Mouse (Mus musculus): ENCODE measurements around the gene Zfp334. TPM values are rescaled to one million over a fixed set of nuclear protein-coding genes. Genes with fewer than 3 reads are reported as not detected.

The Zfp334 gene
- total and polyA plus RNA-seq, 3 experiments: 0.11 TPM; not detected in 2

DNA sequence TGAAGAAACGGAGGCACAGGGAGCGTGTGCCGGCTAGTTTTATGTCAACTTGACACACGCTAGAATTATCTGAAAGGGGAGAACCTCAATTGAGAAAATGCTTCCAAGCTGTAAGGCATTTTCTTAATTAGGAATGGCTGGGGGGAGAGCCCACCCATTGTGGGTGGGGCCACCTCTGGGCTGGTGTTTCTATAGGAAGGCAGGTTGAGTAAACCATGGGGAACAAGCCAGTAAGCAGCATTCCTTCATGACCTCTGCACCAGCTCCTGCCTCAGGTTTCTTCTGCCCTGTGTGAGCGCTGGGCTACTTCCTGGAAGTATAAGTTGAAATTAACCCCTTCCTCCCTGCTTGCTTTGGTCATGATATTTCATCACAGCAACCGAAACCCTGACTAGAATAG is 27.7 kb upstream of the Zfp334 start:
- Histone ChIP-seq H3K36me3 (replicated peaks) (no peaks in the 10 kb centered on the region), H3K4me3 (ENCODE audit: low read depth, low read length) (no peak overlapping the region), H3K4me1 (ENCODE audit: insufficient read depth, low read depth, low read length) (no peaks in the 10 kb centered on the region), H3K9me3 (replicated peaks) (no peaks in the 10 kb centered on the region), H3K27me3 (ENCODE audit: insufficient read depth, low read length) (peaks cover 6% of the 10 kb centered on the region; the same call in 1 of the 2 replicates)
- TF ChIP-seq GATA1 (IDR thresholded peaks at IDR 0.05; ENCODE audit: borderline replicate concordance, low read length) (no peak), CTCF (IDR thresholded peaks at IDR 0.05; ENCODE audit: low read depth, low read length) (no peak), GATA2 (IDR thresholded peaks at IDR 0.05; ENCODE audit: borderline replicate concordance, low read depth, low read length) (no peak), TAL1 (conservative IDR thresholded peaks at IDR 0.05; ENCODE audit: low read depth, low read length) (no peak), POLR2AphosphoS5 (IDR thresholded peaks at IDR 0.05; ENCODE audit: insufficient replicate concordance, low read depth, low read length) (no peak)
- no peak for DNase-seq (ENCODE audit: low spot score)
- ATAC-seq (ENCODE audit: extremely low read depth, insufficient number of reproducible peaks, low FRiP score, poor library complexity, severe bottlenecking): no peak

GRCm38 (mm10) chr2:165415141-165415721 is 27.2 kb upstream of the Zfp334 start:
- no peak overlapping the region for H3K4me3 ChIP-seq (ENCODE audit: low read depth, low read length)
- H3K36me3 ChIP-seq (replicated peaks): no peaks in the 10 kb centered on the region
- peaks cover 6% of the 10 kb centered on the region; the same call in 1 of the 2 replicates for H3K27me3 ChIP-seq (ENCODE audit: insufficient read depth, low read length)
- H3K4me1 ChIP-seq (ENCODE audit: insufficient read depth, low read depth, low read length): no peaks in the 10 kb centered on the region
- H3K9me3 ChIP-seq (replicated peaks): no peaks in the 10 kb centered on the region
- no peak for TF ChIP-seq GATA2 (IDR thresholded peaks at IDR 0.05; ENCODE audit: borderline replicate concordance, low read depth, low read length)
- no peak for TF ChIP-seq POLR2AphosphoS5 (IDR thresholded peaks at IDR 0.05; ENCODE audit: insufficient replicate concordance, low read depth, low read length)
- TF ChIP-seq CTCF (IDR thresholded peaks at IDR 0.05; ENCODE audit: low read depth, low read length): no peak
- no peak for TF ChIP-seq TAL1 (conservative IDR thresholded peaks at IDR 0.05; ENCODE audit: low read depth, low read length)
- TF ChIP-seq GATA1 (IDR thresholded peaks at IDR 0.05; ENCODE audit: borderline replicate concordance, low read length): no peak
- no peak for ATAC-seq (ENCODE audit: extremely low read depth, insufficient number of reproducible peaks, low FRiP score, poor library complexity, severe bottlenecking)
- DNase-seq (ENCODE audit: low spot score): no peak

GRCm38 (mm10) chr2:165414321-165414720 is 26.3 kb upstream of the Zfp334 start:
- DNase-seq (ENCODE audit: low spot score) (no peak), ATAC-seq (ENCODE audit: extremely low read depth, insufficient number of reproducible peaks, low FRiP score, poor library complexity, severe bottlenecking) (no peak)
- Histone ChIP-seq H3K4me3 (ENCODE audit: low read depth, low read length) (no peak overlapping the region), H3K36me3 (replicated peaks) (no peaks in the 10 kb centered on the region), H3K9me3 (replicated peaks) (no peaks in the 10 kb centered on the region), H3K4me1 (ENCODE audit: insufficient read depth, low read depth, low read length) (no peaks in the 10 kb centered on the region), H3K27me3 (ENCODE audit: insufficient read depth, low read length) (peaks cover 6% of the 10 kb centered on the region; the same call in 1 of the 2 replicates)
- no peak for TF ChIP-seq POLR2AphosphoS5 (IDR thresholded peaks at IDR 0.05; ENCODE audit: insufficient replicate concordance, low read depth, low read length)
- TF ChIP-seq GATA2 (IDR thresholded peaks at IDR 0.05; ENCODE audit: borderline replicate concordance, low read depth, low read length): no peak
- no peak for TF ChIP-seq CTCF (IDR thresholded peaks at IDR 0.05; ENCODE audit: low read depth, low read length)
- TF ChIP-seq TAL1 (conservative IDR thresholded peaks at IDR 0.05; ENCODE audit: low read depth, low read length): no peak
- TF ChIP-seq GATA1 (IDR thresholded peaks at IDR 0.05; ENCODE audit: borderline replicate concordance, low read length): no peak

- TF ChIP-seq POLR2AphosphoS5 (IDR thresholded peaks at IDR 0.05; ENCODE audit: insufficient replicate concordance, low read depth, low read length) (no peak), TAL1 (conservative IDR thresholded peaks at IDR 0.05; ENCODE audit: low read depth, low read length) (no peak), GATA2 (IDR thresholded peaks at IDR 0.05; ENCODE audit: borderline replicate concordance, low read depth, low read length) (no peak), CTCF (IDR thresholded peaks at IDR 0.05; ENCODE audit: low read depth, low read length) (no peak), GATA1 (IDR thresholded peaks at IDR 0.05; ENCODE audit: borderline replicate concordance, low read length) (no peak)
- peaks cover 6% of the 10 kb centered on the region; the same call in 1 of the 2 replicates for H3K27me3 ChIP-seq (ENCODE audit: insufficient read depth, low read length)
- no peak for ATAC-seq (ENCODE audit: extremely low read depth, insufficient number of reproducible peaks, low FRiP score, poor library complexity, severe bottlenecking)
- DNase-seq (ENCODE audit: low spot score): no peak
- H3K4me3 ChIP-seq (ENCODE audit: low read depth, low read length): no peak overlapping the region
- H3K36me3 ChIP-seq (replicated peaks): no peaks in the 10 kb centered on the region
- no peaks in the 10 kb centered on the region for H3K4me1 ChIP-seq (ENCODE audit: insufficient read depth, low read depth, low read length)
- no peaks in the 10 kb centered on the region for H3K9me3 ChIP-seq (replicated peaks)
Measured at GRCm38 (mm10) chr2:165413884-165414283, 25.8 kb upstream of the Zfp334 start.

- Histone ChIP-seq H3K36me3 (replicated peaks) (no peaks in the 10 kb centered on the region), H3K9me3 (replicated peaks) (no peaks in the 10 kb centered on the region), H3K4me3 (ENCODE audit: low read depth, low read length) (no peak overlapping the region), H3K27me3 (ENCODE audit: insufficient read depth, low read length) (peaks cover 4% of the 10 kb centered on the region; the same call in 1 of the 2 replicates), H3K4me1 (ENCODE audit: insufficient read depth, low read depth, low read length) (no peaks in the 10 kb centered on the region; the same call in 1 of the 2 replicates)
- TF ChIP-seq GATA1 (IDR thresholded peaks at IDR 0.05; ENCODE audit: borderline replicate concordance, low read length) (no peak), TAL1 (conservative IDR thresholded peaks at IDR 0.05; ENCODE audit: low read depth, low read length) (no peak), GATA2 (IDR thresholded peaks at IDR 0.05; ENCODE audit: borderline replicate concordance, low read depth, low read length) (no peak), CTCF (IDR thresholded peaks at IDR 0.05; ENCODE audit: low read depth, low read length) (peak; percentile 25; the same call in 1 of the 2 replicates), POLR2AphosphoS5 (IDR thresholded peaks at IDR 0.05; ENCODE audit: insufficient replicate concordance, low read depth, low read length) (no peak)
- DNase-seq (ENCODE audit: low spot score) (peak; percentile 23), ATAC-seq (ENCODE audit: extremely low read depth, insufficient number of reproducible peaks, low FRiP score, poor library complexity, severe bottlenecking) (no peak; the same call in 1 of the 2 replicates)
Measured at GRCm38 (mm10) chr2:165407700-165408301, 19.7 kb upstream of the Zfp334 start.

DNA sequence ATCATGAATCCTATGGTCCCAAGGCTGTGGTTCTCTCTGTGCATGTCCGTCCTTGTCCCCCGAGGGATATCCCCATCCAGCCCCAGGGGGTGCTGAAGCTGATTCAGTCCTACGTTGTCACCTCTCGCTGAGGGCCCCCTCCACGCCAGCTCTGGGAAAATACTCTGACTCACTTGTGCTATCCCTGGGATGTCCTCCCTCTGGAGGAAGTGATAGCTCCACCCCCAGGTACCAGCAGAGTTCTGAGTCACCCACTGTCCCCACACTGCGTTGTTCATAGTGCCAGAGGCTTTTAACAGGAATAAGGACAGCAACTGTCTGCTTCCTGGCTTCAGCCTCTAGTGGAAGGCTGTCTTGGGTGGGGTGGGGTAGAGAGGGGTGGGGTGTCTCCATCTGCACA is 17.3 kb upstream of the Zfp334 start:
- no peaks in the 10 kb centered on the region; the same call in 1 of the 2 replicates for H3K4me1 ChIP-seq (ENCODE audit: insufficient read depth, low read depth, low read length)
- no peaks in the 10 kb centered on the region; the same call in 1 of the 2 replicates for H3K27me3 ChIP-seq (ENCODE audit: insufficient read depth, low read length)
- ATAC-seq (ENCODE audit: extremely low read depth, insufficient number of reproducible peaks, low FRiP score, poor library complexity, severe bottlenecking) (no peak), DNase-seq (ENCODE audit: low spot score) (no peak)
- H3K9me3 ChIP-seq (replicated peaks): no peaks in the 10 kb centered on the region
- H3K36me3 ChIP-seq (replicated peaks): no peaks in the 10 kb centered on the region
- no peak for TF ChIP-seq POLR2AphosphoS5 (IDR thresholded peaks at IDR 0.05; ENCODE audit: insufficient replicate concordance, low read depth, low read length)
- TF ChIP-seq GATA1 (IDR thresholded peaks at IDR 0.05; ENCODE audit: borderline replicate concordance, low read length): no peak
- TF ChIP-seq GATA2 (IDR thresholded peaks at IDR 0.05; ENCODE audit: borderline replicate concordance, low read depth, low read length): no peak
- no peak for TF ChIP-seq TAL1 (conservative IDR thresholded peaks at IDR 0.05; ENCODE audit: low read depth, low read length)
- no peak for TF ChIP-seq CTCF (IDR thresholded peaks at IDR 0.05; ENCODE audit: low read depth, low read length)
- no peak overlapping the region for H3K4me3 ChIP-seq (ENCODE audit: low read depth, low read length)
